Mouse (Mus musculus): Measurements from ENCODE around the gene Acvr2b. TPM values are rescaled to one million over a fixed set of nuclear protein-coding genes. Genes with fewer than 3 reads are reported as not detected.

Acvr2b gene
- polyA plus RNA-seq, 1 experiment from 2014 or later, result 44.5 TPM

DNA sequence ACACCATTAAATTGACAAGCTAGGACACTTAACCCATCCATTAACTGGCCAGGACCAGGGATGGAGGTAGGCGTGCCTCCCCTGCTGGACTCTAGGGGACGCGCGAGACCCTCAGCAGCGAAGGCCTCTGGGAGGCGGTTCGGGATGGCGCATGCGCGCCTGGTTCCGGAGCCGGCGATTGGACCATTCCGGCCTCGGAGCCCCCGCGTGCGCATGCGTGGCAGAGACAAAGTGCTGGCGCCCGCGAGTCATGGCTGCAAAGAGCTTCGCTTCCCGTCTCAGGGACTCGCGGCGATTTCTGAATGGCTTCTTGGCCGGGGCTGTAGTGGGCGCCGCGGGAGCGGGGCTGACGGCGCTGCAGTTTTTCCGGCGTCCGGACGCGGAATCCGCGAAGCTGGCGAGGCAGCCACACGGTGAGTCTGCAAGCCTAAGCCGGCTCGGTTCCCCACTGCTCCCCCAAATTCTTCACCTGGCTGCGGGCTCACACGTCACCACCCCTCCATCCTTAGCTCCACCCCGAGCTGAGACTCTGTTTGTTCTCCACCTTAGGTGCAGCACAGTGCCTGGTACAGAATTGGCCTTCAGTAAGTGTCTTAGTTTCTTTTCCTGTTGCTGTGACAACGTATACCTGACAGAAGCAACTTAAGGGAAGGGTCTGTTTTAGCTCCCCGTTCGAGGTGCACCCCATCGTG is 43.0 kb downstream of the Acvr2b start, which contains the start of gene Exog:
TSS of gene Exog (plus strand) at position 206 of the 692 bp plus-strand sequence.
- Histone ChIP-seq H3K9ac (peak within 1 kb of the TSS; percentile 92), H3K36me3 (peaks cover 31% of the 10 kb centered on the region), H3K4me2 (replicated peaks) (peak within 1 kb of the TSS; percentile 91), H3K4me3 (peak within 1 kb of the TSS; percentile 84), H3K9me3 (no peaks in the 10 kb centered on the region), H3K4me1 (peaks cover 14% of the 10 kb centered on the region), H3K27me3 (no peaks in the 10 kb centered on the region), H3K27ac (peak within 1 kb of the TSS; percentile 84)
- under 1% methylated on average over 52 of the region's 52 CpGs for WGBS
- peak; percentile 88 for ATAC-seq (ENCODE audit: insufficient number of reproducible peaks, insufficient read depth, low FRiP score, low TSS enrichment)

DNA sequence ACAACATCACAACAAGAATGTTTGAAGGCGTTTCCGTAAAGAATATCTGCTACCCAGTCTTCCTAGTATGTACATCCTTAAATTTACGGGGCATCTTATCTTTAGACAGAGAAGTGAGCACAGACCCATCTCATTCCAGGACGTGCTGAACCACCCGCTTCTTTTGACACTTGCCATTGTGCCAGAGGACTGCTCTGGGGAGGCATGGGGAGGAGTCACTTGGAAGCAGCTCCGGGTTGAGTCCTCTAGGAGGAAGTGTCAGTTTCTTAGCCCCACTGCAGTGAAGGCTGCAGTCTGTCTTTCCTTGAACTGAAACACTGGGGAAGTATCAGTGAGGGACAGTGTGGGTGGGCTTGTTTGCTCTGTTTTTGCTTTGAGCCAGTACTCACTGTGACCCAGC is 43.8 kb downstream of the Acvr2b start:
- no peak for ATAC-seq (ENCODE audit: insufficient number of reproducible peaks, insufficient read depth, low FRiP score, low TSS enrichment)
- Histone ChIP-seq H3K36me3 (peaks cover 37% of the 10 kb centered on the region), H3K9ac (peak overlapping the region; percentile 92), H3K9me3 (no peaks in the 10 kb centered on the region), H3K4me1 (peaks cover 14% of the 10 kb centered on the region), H3K27me3 (no peaks in the 10 kb centered on the region), H3K27ac (no peak overlapping the region), H3K4me3 (peak overlapping the region; percentile 84), H3K4me2 (replicated peaks) (peak overlapping the region; percentile 91)
- WGBS, result 39% methylated on average over 6 of the region's 6 CpGs

GRCm38 (mm10) chr9:119455967-119456366 is 54.0 kb downstream of the Acvr2b start:
- Histone ChIP-seq H3K4me3 (no peak overlapping the region), H3K27ac (no peak overlapping the region), H3K4me2 (replicated peaks) (no peak overlapping the region), H3K36me3 (peaks cover 58% of the 10 kb centered on the region), H3K4me1 (no peaks in the 10 kb centered on the region), H3K9me3 (no peaks in the 10 kb centered on the region), H3K27me3 (no peaks in the 10 kb centered on the region), H3K9ac (no peak overlapping the region)
- no peak for ATAC-seq (ENCODE audit: insufficient number of reproducible peaks, insufficient read depth, low FRiP score, low TSS enrichment)
- WGBS, result 84% methylated on average over 14 of the region's 14 CpGs

DNA sequence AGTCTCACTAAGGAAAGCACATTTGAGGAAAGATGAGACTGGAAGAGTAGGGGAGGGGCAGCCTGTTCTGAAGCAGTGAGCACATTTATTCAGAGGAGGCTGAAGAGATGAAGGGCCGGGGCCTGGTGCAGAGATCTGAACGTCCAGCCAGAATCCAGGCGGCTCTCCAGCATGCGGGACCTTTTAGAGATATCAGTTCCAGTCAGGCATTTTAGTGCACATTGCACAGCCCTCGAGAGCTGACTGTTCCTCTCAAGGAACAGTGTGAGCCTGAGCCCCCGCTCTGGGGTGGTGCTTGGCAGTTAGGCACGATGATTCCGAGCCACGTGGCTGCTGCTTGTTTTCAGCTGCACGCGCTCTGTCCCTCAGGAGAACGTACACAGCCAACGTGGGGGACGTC is 55.2 kb downstream of the Acvr2b start:
- WGBS, result 85% methylated on average over 14 of the region's 14 CpGs
- Histone ChIP-seq H3K36me3 (peaks cover 54% of the 10 kb centered on the region), H3K27ac (no peak overlapping the region), H3K9me3 (no peaks in the 10 kb centered on the region), H3K4me2 (replicated peaks) (no peak overlapping the region), H3K9ac (no peak overlapping the region), H3K27me3 (no peaks in the 10 kb centered on the region), H3K4me1 (no peaks in the 10 kb centered on the region), H3K4me3 (no peak overlapping the region)
- ATAC-seq (ENCODE audit: insufficient number of reproducible peaks, insufficient read depth, low FRiP score, low TSS enrichment), result no peak

DNA sequence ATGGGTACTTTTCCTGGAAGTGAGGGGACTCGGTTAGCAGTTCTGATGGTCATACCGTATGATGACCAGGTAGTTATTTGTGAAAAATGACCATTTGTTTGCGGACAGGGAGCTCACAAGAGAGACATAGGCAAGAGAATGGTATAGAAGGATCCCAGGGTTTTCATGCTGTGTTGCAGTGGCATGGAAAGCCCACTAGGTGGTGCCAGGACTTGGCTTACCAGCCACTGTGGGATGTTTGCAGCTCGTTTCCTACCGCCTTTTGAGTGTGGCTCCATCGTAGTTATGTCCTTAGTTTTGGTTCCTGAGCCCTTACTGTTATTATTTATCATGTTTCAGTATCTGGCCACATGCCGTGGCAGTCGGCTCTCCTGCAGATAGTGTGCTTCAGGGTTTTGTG is 58.5 kb downstream of the Acvr2b start:
- ATAC-seq (ENCODE audit: insufficient number of reproducible peaks, insufficient read depth, low FRiP score, low TSS enrichment), result no peak
- no peaks in the 10 kb centered on the region for H3K9me3 ChIP-seq
- no peak overlapping the region for H3K27ac ChIP-seq
- no peak overlapping the region; the same call in 1 of the 2 replicates for H3K9ac ChIP-seq
- H3K4me2 ChIP-seq (replicated peaks), result no peak overlapping the region
- H3K36me3 ChIP-seq, result peaks cover 69% of the 10 kb centered on the region
- no peaks in the 10 kb centered on the region for H3K27me3 ChIP-seq
- H3K4me3 ChIP-seq, result no peak overlapping the region
- no peaks in the 10 kb centered on the region for H3K4me1 ChIP-seq
- WGBS, result 52% methylated on average over 8 of the region's 8 CpGs

DNA sequence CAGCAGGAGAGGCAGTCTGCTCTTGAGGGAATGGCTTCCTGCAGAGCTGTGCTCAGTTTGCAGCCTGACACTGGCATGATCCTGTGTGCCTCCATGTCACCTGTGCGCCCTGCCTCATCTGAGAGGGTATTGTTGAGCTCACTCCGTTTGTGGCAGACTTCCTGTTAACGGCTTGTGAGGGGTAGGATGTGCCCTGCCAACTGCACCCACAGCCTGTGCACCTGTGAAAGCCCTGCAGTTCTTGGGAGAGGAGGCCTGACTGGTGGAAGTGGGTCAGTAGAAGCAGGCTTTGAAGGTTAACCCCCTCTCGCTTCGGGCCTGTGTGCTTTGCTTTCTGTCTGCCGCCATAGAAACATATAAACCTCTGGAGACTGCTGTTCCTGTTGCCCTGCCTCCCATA is 63.1 kb downstream of the Acvr2b start:
- WGBS, result 89% methylated on average over 6 of the region's 6 CpGs
- Histone ChIP-seq H3K27ac (no peak overlapping the region), H3K36me3 (peaks cover 66% of the 10 kb centered on the region), H3K9me3 (no peaks in the 10 kb centered on the region), H3K4me2 (replicated peaks) (no peak overlapping the region), H3K9ac (no peak overlapping the region), H3K27me3 (no peaks in the 10 kb centered on the region), H3K4me3 (no peak overlapping the region), H3K4me1 (0 out of 2 replicates have a peak, but pooled peaks cover 2% of the 10 kb centered on the region)
- no peak for ATAC-seq (ENCODE audit: insufficient number of reproducible peaks, insufficient read depth, low FRiP score, low TSS enrichment)

DNA sequence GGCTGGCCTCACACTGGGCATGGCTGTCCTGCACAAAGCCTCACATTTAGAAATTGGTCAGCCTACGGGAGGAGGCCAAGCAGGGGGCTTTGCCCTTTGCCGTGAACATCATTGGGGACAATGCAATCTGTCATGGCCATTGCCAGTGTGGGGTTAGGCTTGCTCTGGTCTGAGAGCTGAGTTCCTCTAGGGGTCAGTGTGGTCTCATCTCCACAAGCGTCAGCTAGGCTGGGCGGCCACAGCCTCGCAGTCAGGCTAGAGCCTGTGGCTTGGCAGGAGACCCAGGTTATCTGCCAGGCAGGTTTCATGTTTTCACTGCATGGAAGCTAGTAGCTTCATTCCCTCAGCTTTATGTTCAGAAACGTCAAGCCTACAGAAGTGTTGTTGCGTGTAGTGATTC is 63.7 kb downstream of the Acvr2b start:
- Histone ChIP-seq H3K36me3 (peaks cover 66% of the 10 kb centered on the region), H3K4me1 (0 out of 2 replicates have a peak, but pooled peaks cover 2% of the 10 kb centered on the region), H3K9ac (no peak overlapping the region), H3K9me3 (no peaks in the 10 kb centered on the region), H3K4me2 (replicated peaks) (no peak overlapping the region), H3K27ac (no peak overlapping the region), H3K4me3 (no peak overlapping the region), H3K27me3 (no peaks in the 10 kb centered on the region)
- 80% methylated on average over 7 of the region's 7 CpGs for WGBS
- no peak for ATAC-seq (ENCODE audit: insufficient number of reproducible peaks, insufficient read depth, low FRiP score, low TSS enrichment)

GRCm38 (mm10) chr9:119469691-119470353 is 67.9 kb downstream of the Acvr2b start:
- Histone ChIP-seq H3K4me2 (replicated peaks) (no peak overlapping the region), H3K9ac (no peak overlapping the region), H3K4me3 (no peak overlapping the region), H3K36me3 (peaks cover 32% of the 10 kb centered on the region), H3K27ac (no peak overlapping the region), H3K9me3 (no peaks in the 10 kb centered on the region), H3K4me1 (0 out of 2 replicates have a peak, but pooled peaks cover 2% of the 10 kb centered on the region), H3K27me3 (no peaks in the 10 kb centered on the region)
- ATAC-seq (ENCODE audit: insufficient number of reproducible peaks, insufficient read depth, low FRiP score, low TSS enrichment), result no peak
- WGBS, result 74% methylated on average over 8 of the region's 8 CpGs

GRCm38 (mm10) chr9:119472412-119472918 is 70.5 kb downstream of the Acvr2b start:
- H3K4me2 ChIP-seq (replicated peaks), result no peak overlapping the region
- H3K27ac ChIP-seq, result no peak overlapping the region
- H3K4me1 ChIP-seq, result 0 out of 2 replicates have a peak, but pooled peaks cover 2% of the 10 kb centered on the region
- H3K36me3 ChIP-seq, result peaks cover 9% of the 10 kb centered on the region; the same call in 1 of the 2 replicates
- ATAC-seq (ENCODE audit: insufficient number of reproducible peaks, insufficient read depth, low FRiP score, low TSS enrichment), result no peak
- WGBS, result 78% methylated on average over 11 of the region's 11 CpGs
- H3K9me3 ChIP-seq, result no peaks in the 10 kb centered on the region
- no peak overlapping the region for H3K9ac ChIP-seq
- no peaks in the 10 kb centered on the region for H3K27me3 ChIP-seq
- no peak overlapping the region for H3K4me3 ChIP-seq

DNA sequence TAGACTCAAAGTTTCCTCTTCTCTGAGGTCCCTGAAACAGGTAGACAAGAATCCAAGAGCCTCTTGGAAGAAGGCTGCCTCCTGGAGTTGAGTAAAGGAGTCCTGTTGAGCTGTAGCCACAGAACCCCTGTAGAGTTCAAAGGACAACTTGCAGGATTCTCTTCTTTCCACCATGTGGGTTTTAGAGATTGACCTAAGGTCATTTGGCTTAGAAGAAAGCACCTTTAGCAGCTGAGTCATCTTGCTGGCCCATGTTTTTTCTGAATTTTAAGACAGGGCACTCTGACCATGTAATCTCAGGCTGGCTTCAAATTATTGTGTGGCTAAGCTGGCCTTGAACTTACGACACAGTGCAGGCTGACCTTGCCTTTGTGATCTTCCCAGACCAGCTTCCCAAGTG is 71.1 kb downstream of the Acvr2b start:
- Histone ChIP-seq H3K4me3 (no peak overlapping the region), H3K27ac (no peak overlapping the region), H3K4me2 (replicated peaks) (no peak overlapping the region), H3K27me3 (no peaks in the 10 kb centered on the region), H3K36me3 (0 out of 2 replicates have a peak, but pooled peaks cover 4% of the 10 kb centered on the region), H3K9ac (no peak overlapping the region), H3K9me3 (no peaks in the 10 kb centered on the region), H3K4me1 (0 out of 2 replicates have a peak, but pooled peaks cover 2% of the 10 kb centered on the region)
- 80% methylated on average over 1 of the region's 1 CpGs for WGBS
- ATAC-seq (ENCODE audit: insufficient number of reproducible peaks, insufficient read depth, low FRiP score, low TSS enrichment), result no peak

- ATAC-seq (ENCODE audit: insufficient number of reproducible peaks, insufficient read depth, low FRiP score, low TSS enrichment), result no peak
- H3K4me3 ChIP-seq, result no peak overlapping the region
- no peak overlapping the region for H3K9ac ChIP-seq
- H3K36me3 ChIP-seq, result no peaks in the 10 kb centered on the region
- 0 out of 2 replicates have a peak, but pooled peaks cover 2% of the 10 kb centered on the region for H3K4me1 ChIP-seq
- H3K27me3 ChIP-seq, result no peaks in the 10 kb centered on the region
- H3K9me3 ChIP-seq, result no peaks in the 10 kb centered on the region
- 81% methylated on average over 9 of the region's 9 CpGs for WGBS
- no peak overlapping the region for H3K4me2 ChIP-seq (replicated peaks)
- H3K27ac ChIP-seq, result no peak overlapping the region
These were observed 71.8 kb downstream of the Acvr2b start for GRCm38 (mm10) chr9:119473608-119474164.

Measured in embryonic facial prominence, embryonic 12.5 days (tissue).